Mouse (Mus musculus) B cell, adult (primary cell): Measurements from ENCODE around the gene Scn8a. TPM values are rescaled to one million over a fixed set of nuclear protein-coding genes. Genes with fewer than 3 reads are reported as not detected.

ENCODE experiments used
- total RNA-seq: library from RNA; stranded (reverse); gene quantifications from 4 replicates; pipeline ENCODE4 v1.2.4, GENCODE M21; 2023; ENCODE audit not compliant: inconsistent age

Gene Scn8a
- total RNA-seq, result 1.5 to 2.5 TPM (median 2.0 TPM) in 4 replicates

DNA sequence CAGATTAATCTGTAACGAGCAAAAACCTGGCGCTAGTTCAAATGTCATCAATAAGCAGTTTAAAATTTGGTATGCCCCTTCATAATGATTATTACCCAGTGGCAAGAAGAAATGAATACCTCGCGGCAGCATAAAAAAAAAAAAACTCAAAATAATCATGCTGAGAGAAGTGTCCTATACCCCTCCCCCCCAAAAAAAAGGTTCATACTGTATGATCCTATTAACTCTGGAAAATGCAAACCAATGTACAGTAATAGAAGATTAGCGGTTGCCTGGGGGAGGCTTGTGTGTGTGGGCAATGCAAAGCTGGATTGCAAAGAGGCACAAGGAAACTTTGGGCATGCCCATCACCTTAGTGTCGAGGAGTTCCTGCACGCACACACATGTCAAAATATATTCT lies at the start of gene Scn8a:
Gene Scn8a (plus strand): TSS at position 301 of the 400 bp plus-strand sequence.

DNA sequence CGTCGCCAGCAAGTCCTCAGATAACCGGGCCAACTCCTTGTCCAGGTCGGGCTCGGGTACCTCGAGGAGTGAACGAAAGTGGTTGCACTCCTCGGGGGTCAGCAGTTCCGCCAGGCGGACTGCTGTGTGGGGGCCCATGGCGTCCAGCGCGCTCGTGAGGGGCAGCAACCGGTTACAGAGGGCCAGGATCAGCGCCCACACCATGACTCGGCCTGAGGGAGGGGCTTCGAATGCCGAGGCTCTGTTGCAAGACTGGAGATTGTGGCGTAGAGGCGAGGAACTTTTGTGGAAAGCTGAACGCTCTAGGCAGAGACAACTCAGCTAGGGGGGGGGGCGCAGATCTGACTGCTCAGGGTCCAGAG lies 177.5 kb downstream of the Scn8a start, which contains the start of gene Gm47841:
Gene Gm47841 (minus strand): TSS at position 204 of the 362 bp plus-strand sequence.

DNA sequence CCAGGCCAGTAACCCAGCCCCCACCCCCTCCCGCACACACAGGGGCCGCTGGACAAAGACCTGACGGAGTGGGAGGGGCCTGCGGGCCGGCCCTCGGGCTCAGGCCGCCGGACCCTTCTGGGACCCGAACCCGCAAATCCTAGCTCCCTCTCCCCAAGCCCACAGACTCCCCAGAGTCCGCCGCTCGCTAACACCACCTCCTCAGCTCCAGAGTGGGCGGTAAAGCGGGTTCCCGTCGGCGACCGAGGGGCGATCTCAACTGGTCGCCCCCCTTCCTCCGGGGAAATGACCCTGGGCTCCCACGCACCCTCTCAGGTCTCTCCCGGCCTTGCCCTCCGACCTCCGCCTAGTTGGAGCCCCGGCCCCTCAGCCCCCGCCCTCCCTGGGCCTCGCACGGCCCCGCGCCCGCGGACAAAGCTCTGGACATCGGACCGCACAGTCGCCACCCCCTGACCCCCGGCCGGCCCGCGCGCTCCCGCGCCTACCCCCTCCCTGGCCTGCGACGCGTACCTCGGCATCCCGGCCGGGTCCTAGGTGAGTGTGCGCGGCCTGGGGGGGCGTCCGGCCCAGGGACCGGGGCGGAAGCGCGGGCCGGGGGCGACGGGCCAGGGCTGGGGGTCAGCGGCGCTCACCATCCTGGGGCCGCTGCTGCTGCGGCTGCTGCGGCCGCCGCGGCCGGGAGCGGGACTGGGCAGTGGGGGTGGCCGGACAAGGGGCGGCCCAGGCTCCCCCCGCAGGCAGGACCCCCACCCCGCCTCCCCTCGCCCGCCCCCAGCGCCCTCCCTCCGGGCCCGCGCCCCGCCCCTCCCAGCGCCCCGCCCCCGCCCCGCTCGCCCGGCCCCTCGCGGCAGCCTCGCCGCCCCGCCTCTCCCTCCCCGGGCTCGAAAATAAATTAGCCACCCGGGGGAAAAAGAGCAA lies 208.4 kb downstream of the Scn8a start, which contains the start of gene Fignl2:
Gene Fignl2 (minus strand): TSS at position 755 of the 918 bp plus-strand sequence.

Other genes with a start within 250 kb of the Scn8a start
- 12.1 to 19.1 TPM (median 14.6 TPM) in 4 replicates for gene Smagp, start 232.9 kb upstream of the Scn8a start, total RNA-seq
- 169 to 175 TPM (median 173 TPM) in 4 replicates for gene Bin2, start 200.3 kb upstream of the Scn8a start, total RNA-seq
- gene Cela1, start 181.9 kb upstream of the Scn8a start, total RNA-seq, result 1.8 to 4.0 TPM in 2 of 4 replicates, not detected in the others
- gene Galnt6, start 140.5 kb upstream of the Scn8a start, total RNA-seq, result 25.6 to 28.5 TPM (median 28.0 TPM) in 4 replicates
- 9.0 to 10.8 TPM (median 9.7 TPM) in 4 replicates for gene Slc4a8, start 108.1 kb upstream of the Scn8a start, total RNA-seq
- not detected in 4 replicates for gene Gm47841, start 177.5 kb downstream of the Scn8a start, total RNA-seq
- gene Fignl2, start 208.7 kb downstream of the Scn8a start, total RNA-seq, result not detected in 4 replicates
- not detected in 4 replicates for gene Ankrd33, start 245.9 kb downstream of the Scn8a start, total RNA-seq